Mouse (Mus musculus): Measurements from ENCODE around the gene Tmem200b. TPM values are rescaled to one million over a fixed set of nuclear protein-coding genes. Genes with fewer than 3 reads are reported as not detected.

Tmem200b gene
- polyA plus RNA-seq, 1 experiment from 2014 or later: 4.4 TPM

- Histone ChIP-seq H3K4me1 (ENCODE audit: control insufficient read depth, insufficient read depth, low read length) (no peaks in the 10 kb centered on the region), H3K4me3 (ENCODE audit: low read depth, low read length) (no peak overlapping the region), H3K36me3 (replicated peaks; ENCODE audit: control insufficient read depth, insufficient read depth, low read depth, low read length) (peaks cover 3% of the 10 kb centered on the region; the same call in 1 of the 2 replicates), H3K9me3 (replicated peaks; ENCODE audit: control insufficient read depth, low read length) (no peaks in the 10 kb centered on the region), H3K4me2 (ENCODE audit: low read depth, low read length) (no peak overlapping the region), H3K9ac (replicated peaks; ENCODE audit: low read length) (no peak overlapping the region), H3K27me3 (ENCODE audit: control insufficient read depth, insufficient read depth, low read length) (no peaks in the 10 kb centered on the region), H3K27ac (replicated peaks; ENCODE audit: low read depth, low read length) (no peak overlapping the region)
- ATAC-seq (replicated peaks; ENCODE audit: insufficient number of reproducible peaks, low FRiP score, low TSS enrichment, low read depth) (no peak), DNase-seq (ENCODE audit: low spot score) (no peak)
- WGBS: 85% methylated on average over 2 of the region's 2 CpGs
Measured at GRCm38 (mm10) chr4:131939459-131939858, 17.9 kb downstream of the Tmem200b start.

GRCm38 (mm10) chr4:131940846-131941245 lies 19.3 kb downstream of the Tmem200b start:
- Histone ChIP-seq H3K4me1 (ENCODE audit: control insufficient read depth, insufficient read depth, low read length) (no peaks in the 10 kb centered on the region), H3K9me3 (replicated peaks; ENCODE audit: control insufficient read depth, low read length) (no peaks in the 10 kb centered on the region), H3K27ac (replicated peaks; ENCODE audit: low read depth, low read length) (no peak overlapping the region), H3K9ac (replicated peaks; ENCODE audit: low read length) (no peak overlapping the region), H3K4me2 (ENCODE audit: low read depth, low read length) (no peak overlapping the region), H3K36me3 (replicated peaks; ENCODE audit: control insufficient read depth, insufficient read depth, low read depth, low read length) (no peaks in the 10 kb centered on the region), H3K4me3 (ENCODE audit: low read depth, low read length) (no peak overlapping the region), H3K27me3 (ENCODE audit: control insufficient read depth, insufficient read depth, low read length) (no peaks in the 10 kb centered on the region)
- ATAC-seq (replicated peaks; ENCODE audit: insufficient number of reproducible peaks, low FRiP score, low TSS enrichment, low read depth): no peak
- WGBS: 90% methylated on average over 4 of the region's 4 CpGs
- no peak for DNase-seq (ENCODE audit: low spot score)

- no peak overlapping the region for H3K4me3 ChIP-seq (ENCODE audit: low read depth, low read length)
- no peak overlapping the region for H3K9ac ChIP-seq (replicated peaks; ENCODE audit: low read length)
- H3K9me3 ChIP-seq (replicated peaks; ENCODE audit: control insufficient read depth, low read length): no peaks in the 10 kb centered on the region
- H3K27me3 ChIP-seq (ENCODE audit: control insufficient read depth, insufficient read depth, low read length): no peaks in the 10 kb centered on the region
- no peaks in the 10 kb centered on the region for H3K36me3 ChIP-seq (replicated peaks; ENCODE audit: control insufficient read depth, insufficient read depth, low read depth, low read length)
- H3K27ac ChIP-seq (replicated peaks; ENCODE audit: low read depth, low read length): no peak overlapping the region
- 92% methylated on average over 11 of the region's 11 CpGs for WGBS
- DNase-seq (ENCODE audit: low spot score): no peak
- no peak overlapping the region for H3K4me2 ChIP-seq (ENCODE audit: low read depth, low read length)
- ATAC-seq (replicated peaks; ENCODE audit: insufficient number of reproducible peaks, low FRiP score, low TSS enrichment, low read depth): no peak
- H3K4me1 ChIP-seq (ENCODE audit: control insufficient read depth, insufficient read depth, low read length): no peaks in the 10 kb centered on the region
Measured at GRCm38 (mm10) chr4:131947848-131948247, 26.3 kb downstream of the Tmem200b start.

DNA sequence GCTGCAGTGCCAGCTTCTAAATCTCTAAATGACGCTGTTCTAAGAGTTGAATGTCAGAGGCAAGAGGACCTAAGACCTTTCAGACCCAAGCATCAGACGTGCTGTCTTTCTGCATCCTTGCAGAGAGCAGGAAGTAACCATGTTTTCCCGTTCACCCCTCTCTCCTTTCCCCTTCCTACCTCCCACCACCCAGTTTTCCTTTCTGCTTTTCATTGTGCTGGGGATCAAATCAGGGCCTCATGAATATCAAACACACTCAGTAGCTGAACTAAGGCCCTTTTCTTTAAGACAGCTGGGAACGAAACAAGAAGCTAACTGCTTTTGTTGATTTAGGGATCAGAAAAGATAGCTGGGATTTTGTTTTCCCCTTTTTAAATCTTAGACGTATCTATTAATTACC lies 28.3 kb downstream of the Tmem200b start:
- no peak for DNase-seq (ENCODE audit: low spot score)
- no peaks in the 10 kb centered on the region for H3K9me3 ChIP-seq (replicated peaks; ENCODE audit: control insufficient read depth, low read length)
- no peak overlapping the region for H3K4me2 ChIP-seq (ENCODE audit: low read depth, low read length)
- H3K4me1 ChIP-seq (ENCODE audit: control insufficient read depth, insufficient read depth, low read length): no peaks in the 10 kb centered on the region
- 57% methylated on average over 5 of the region's 5 CpGs for WGBS
- no peak overlapping the region for H3K9ac ChIP-seq (replicated peaks; ENCODE audit: low read length)
- no peak overlapping the region for H3K4me3 ChIP-seq (ENCODE audit: low read depth, low read length)
- ATAC-seq (replicated peaks; ENCODE audit: insufficient number of reproducible peaks, low FRiP score, low TSS enrichment, low read depth): no peak
- no peak overlapping the region for H3K27ac ChIP-seq (replicated peaks; ENCODE audit: low read depth, low read length)
- H3K27me3 ChIP-seq (ENCODE audit: control insufficient read depth, insufficient read depth, low read length): no peaks in the 10 kb centered on the region
- H3K36me3 ChIP-seq (replicated peaks; ENCODE audit: control insufficient read depth, insufficient read depth, low read depth, low read length): no peaks in the 10 kb centered on the region

DNA sequence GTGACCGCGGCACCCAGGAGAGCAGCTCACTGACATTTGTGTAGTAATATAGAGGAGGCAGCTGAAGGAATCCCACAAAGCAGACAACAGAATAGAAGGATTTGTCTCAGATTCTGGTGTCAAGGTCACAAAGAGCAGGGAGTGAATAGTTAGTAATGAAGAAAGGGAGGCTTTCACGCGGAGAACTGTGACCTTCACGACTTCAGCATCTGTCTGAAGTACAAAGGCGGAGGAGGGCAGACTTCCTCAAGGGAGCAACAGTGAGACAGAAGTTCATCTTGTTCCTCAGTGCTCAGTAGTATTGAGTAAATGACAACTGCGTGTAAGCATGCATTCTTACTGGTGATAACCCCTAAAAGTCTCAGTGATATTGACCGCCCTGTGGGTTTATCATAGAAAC lies 29.1 kb downstream of the Tmem200b start:
- Histone ChIP-seq H3K27ac (replicated peaks; ENCODE audit: low read depth, low read length) (no peak overlapping the region), H3K4me3 (ENCODE audit: low read depth, low read length) (no peak overlapping the region), H3K4me2 (ENCODE audit: low read depth, low read length) (no peak overlapping the region), H3K4me1 (ENCODE audit: control insufficient read depth, insufficient read depth, low read length) (no peaks in the 10 kb centered on the region), H3K9me3 (replicated peaks; ENCODE audit: control insufficient read depth, low read length) (no peaks in the 10 kb centered on the region), H3K9ac (replicated peaks; ENCODE audit: low read length) (no peak overlapping the region), H3K27me3 (ENCODE audit: control insufficient read depth, insufficient read depth, low read length) (no peaks in the 10 kb centered on the region), H3K36me3 (replicated peaks; ENCODE audit: control insufficient read depth, insufficient read depth, low read depth, low read length) (no peaks in the 10 kb centered on the region)
- 78% methylated on average over 8 of the region's 8 CpGs for WGBS
- no peak for DNase-seq (ENCODE audit: low spot score)
- no peak for ATAC-seq (replicated peaks; ENCODE audit: insufficient number of reproducible peaks, low FRiP score, low TSS enrichment, low read depth)

- Histone ChIP-seq H3K4me2 (ENCODE audit: low read depth, low read length) (no peak overlapping the region), H3K36me3 (replicated peaks; ENCODE audit: control insufficient read depth, insufficient read depth, low read depth, low read length) (no peaks in the 10 kb centered on the region; the same call in 1 of the 2 replicates), H3K27ac (replicated peaks; ENCODE audit: low read depth, low read length) (no peak overlapping the region), H3K9ac (replicated peaks; ENCODE audit: low read length) (no peak overlapping the region), H3K4me3 (ENCODE audit: low read depth, low read length) (no peak overlapping the region), H3K9me3 (replicated peaks; ENCODE audit: control insufficient read depth, low read length) (no peaks in the 10 kb centered on the region), H3K27me3 (ENCODE audit: control insufficient read depth, insufficient read depth, low read length) (no peaks in the 10 kb centered on the region), H3K4me1 (ENCODE audit: control insufficient read depth, insufficient read depth, low read length) (no peaks in the 10 kb centered on the region)
- WGBS: 87% methylated on average over 3 of the region's 3 CpGs
- DNase-seq (ENCODE audit: low spot score) (no peak), ATAC-seq (replicated peaks; ENCODE audit: insufficient number of reproducible peaks, low FRiP score, low TSS enrichment, low read depth) (no peak)
Measured at GRCm38 (mm10) chr4:131957161-131957560, 35.6 kb downstream of the Tmem200b start.

GRCm38 (mm10) chr4:131968873-131969272 lies 47.3 kb downstream of the Tmem200b start:
- H3K36me3 ChIP-seq (replicated peaks; ENCODE audit: control insufficient read depth, insufficient read depth, low read depth, low read length): peaks cover 3% of the 10 kb centered on the region

DNA sequence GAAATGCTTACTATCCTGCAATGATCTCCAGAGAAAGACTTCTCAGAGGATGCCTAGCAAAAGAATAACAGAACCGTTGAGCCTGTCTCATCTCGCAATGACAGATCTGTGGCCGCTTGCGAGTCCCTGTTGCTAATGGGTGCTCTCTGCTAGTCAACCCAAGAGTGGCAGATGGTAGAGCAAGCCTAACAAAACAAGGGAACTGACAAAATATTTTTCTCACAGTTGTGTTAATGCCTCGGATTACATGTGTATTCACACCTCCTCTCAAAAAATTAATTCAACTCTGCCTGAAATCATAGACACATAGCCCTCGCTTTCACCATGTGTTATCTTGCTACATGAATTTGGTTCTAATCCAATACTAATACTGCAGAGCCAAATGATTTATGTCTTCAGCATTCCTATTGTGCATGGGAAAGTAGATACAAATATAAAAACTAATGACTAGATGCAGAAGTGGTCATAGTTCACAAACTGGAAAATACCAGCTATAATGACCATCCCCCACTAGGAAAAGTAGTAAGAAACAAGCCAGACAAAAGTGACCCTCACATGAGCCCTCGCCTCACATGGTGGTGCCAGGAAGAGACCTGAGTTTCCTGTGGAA lies 48.8 kb downstream of the Tmem200b start:
- WGBS: 89% methylated on average over 7 of the region's 7 CpGs
- no peak overlapping the region for H3K4me2 ChIP-seq (ENCODE audit: low read depth, low read length)
- H3K9ac ChIP-seq (replicated peaks; ENCODE audit: low read length): no peak overlapping the region
- no peaks in the 10 kb centered on the region for H3K9me3 ChIP-seq (replicated peaks; ENCODE audit: control insufficient read depth, low read length)
- DNase-seq (ENCODE audit: low spot score): no peak
- H3K27ac ChIP-seq (replicated peaks; ENCODE audit: low read depth, low read length): no peak overlapping the region
- no peaks in the 10 kb centered on the region for H3K4me1 ChIP-seq (ENCODE audit: control insufficient read depth, insufficient read depth, low read length)
- H3K4me3 ChIP-seq (ENCODE audit: low read depth, low read length): no peak overlapping the region
- no peaks in the 10 kb centered on the region for H3K27me3 ChIP-seq (ENCODE audit: control insufficient read depth, insufficient read depth, low read length)
- peaks cover 5% of the 10 kb centered on the region for H3K36me3 ChIP-seq (replicated peaks; ENCODE audit: control insufficient read depth, insufficient read depth, low read depth, low read length)
- no peak for ATAC-seq (replicated peaks; ENCODE audit: insufficient number of reproducible peaks, low FRiP score, low TSS enrichment, low read depth)

More at GRCm38 (mm10) chr4:131968873-131969272, 47.3 kb downstream of the Tmem200b start:
- ATAC-seq (replicated peaks; ENCODE audit: insufficient number of reproducible peaks, low FRiP score, low TSS enrichment, low read depth) (no peak), DNase-seq (ENCODE audit: low spot score) (peak; percentile 42)
- Histone ChIP-seq H3K4me2 (ENCODE audit: low read depth, low read length) (no peak overlapping the region), H3K4me3 (ENCODE audit: low read depth, low read length) (no peak overlapping the region), H3K27me3 (ENCODE audit: control insufficient read depth, insufficient read depth, low read length) (no peaks in the 10 kb centered on the region), H3K9me3 (replicated peaks; ENCODE audit: control insufficient read depth, low read length) (no peaks in the 10 kb centered on the region), H3K9ac (replicated peaks; ENCODE audit: low read length) (no peak overlapping the region), H3K27ac (replicated peaks; ENCODE audit: low read depth, low read length) (no peak overlapping the region), H3K4me1 (ENCODE audit: control insufficient read depth, insufficient read depth, low read length) (no peaks in the 10 kb centered on the region)
- WGBS: 83% methylated on average over 2 of the region's 2 CpGs

Data from embryonic facial prominence, embryonic 11.5 days (tissue).